Mouse (Mus musculus): ENCODE results near the gene Gtpbp2. TPM values are rescaled to one million over a fixed set of nuclear protein-coding genes. Genes with fewer than 3 reads are reported as not detected.

The Gtpbp2 gene
- polyA plus RNA-seq, 1 experiment from 2014 or later, result 27.2 TPM

Other genes with a start within 250 kb of the Gtpbp2 start
- 2.6 and 6.2 TPM in 2 replicates for gene Vegfa, start 128.7 kb upstream of the Gtpbp2 start, polyA plus RNA-seq (2014; fragmentation: Nextera tagmentation; extraction: Ambion mirVana)
- 122 and 130 TPM in 2 replicates for gene Mrps18a, start 50.0 kb upstream of the Gtpbp2 start, polyA plus RNA-seq (2014; fragmentation: Nextera tagmentation; extraction: Ambion mirVana)
- 17.6 and 20.1 TPM in 2 replicates for gene Rsph9, start 16.8 kb upstream of the Gtpbp2 start, polyA plus RNA-seq (2014; fragmentation: Nextera tagmentation; extraction: Ambion mirVana)
- gene Mad2l1bp, start 7.5 kb upstream of the Gtpbp2 start, polyA plus RNA-seq (2014; fragmentation: Nextera tagmentation; extraction: Ambion mirVana), result 37.9 and 38.0 TPM in 2 replicates
- gene Polh, start 41.6 kb downstream of the Gtpbp2 start, polyA plus RNA-seq (2014; fragmentation: Nextera tagmentation; extraction: Ambion mirVana), result 10.4 and 10.7 TPM in 2 replicates
- 60.6 and 69.1 TPM in 2 replicates for gene Xpo5, start 41.8 kb downstream of the Gtpbp2 start, polyA plus RNA-seq (2014; fragmentation: Nextera tagmentation; extraction: Ambion mirVana)
- gene Polr1c, start 87.0 kb downstream of the Gtpbp2 start, polyA plus RNA-seq (2014; fragmentation: Nextera tagmentation; extraction: Ambion mirVana), result 100 and 113 TPM in 2 replicates
- 64.0 and 64.7 TPM in 2 replicates for gene Yipf3, start 87.0 kb downstream of the Gtpbp2 start, polyA plus RNA-seq (2014; fragmentation: Nextera tagmentation; extraction: Ambion mirVana)
- 3.1 and 3.4 TPM in 2 replicates for gene Lrrc73, start 92.5 kb downstream of the Gtpbp2 start, polyA plus RNA-seq (2014; fragmentation: Nextera tagmentation; extraction: Ambion mirVana)
- 43.4 and 47.4 TPM in 2 replicates for gene Tjap1, start 122.0 kb downstream of the Gtpbp2 start, polyA plus RNA-seq (2014; fragmentation: Nextera tagmentation; extraction: Ambion mirVana)
- 1.3 and 1.8 TPM in 2 replicates for gene Dlk2, start 136.4 kb downstream of the Gtpbp2 start, polyA plus RNA-seq (2014; fragmentation: Nextera tagmentation; extraction: Ambion mirVana)
- 3.8 and 4.8 TPM in 2 replicates for gene Abcc10, start 167.3 kb downstream of the Gtpbp2 start, polyA plus RNA-seq (2014; fragmentation: Nextera tagmentation; extraction: Ambion mirVana)
- gene Zfp318, start 222.7 kb downstream of the Gtpbp2 start, polyA plus RNA-seq (2014; fragmentation: Nextera tagmentation; extraction: Ambion mirVana), result 16.5 and 20.7 TPM in 2 replicates